Mouse (Mus musculus): ENCODE results near the gene Nepro.

The Nepro gene

GRCm38 (mm10) chr16:44724083-44724787 is at the start of gene Nepro:
Gene Nepro, plus strand, starts transcription at chr16:44724301.
- DNase-seq, result peak; percentile 95

GRCm38 (mm10) chr16:44676357-44676756 is 47.7 kb upstream of the Nepro start:
- DNase-seq, result no peak

- no peak for DNase-seq
These were observed 45.0 kb upstream of the Nepro start for GRCm38 (mm10) chr16:44679082-44679481.

- DNase-seq, result no peak
These were observed 44.6 kb upstream of the Nepro start for GRCm38 (mm10) chr16:44679503-44679971.

GRCm38 (mm10) chr16:44680756-44681498 is 43.2 kb upstream of the Nepro start:
- DNase-seq, result peak; percentile 42

GRCm38 (mm10) chr16:44684646-44685045 is 39.5 kb upstream of the Nepro start:
- no peak for DNase-seq

- no peak for DNase-seq
These were observed 38.7 kb upstream of the Nepro start for GRCm38 (mm10) chr16:44685401-44685800.

GRCm38 (mm10) chr16:44686991-44687718 is 36.9 kb upstream of the Nepro start:
- DNase-seq, result no peak

- no peak for DNase-seq
These were observed 36.2 kb upstream of the Nepro start for GRCm38 (mm10) chr16:44687719-44688420.

- no peak for DNase-seq
These were observed 35.6 kb upstream of the Nepro start for GRCm38 (mm10) chr16:44688507-44688906.

- no peak for DNase-seq
These were observed 33.6 kb upstream of the Nepro start for GRCm38 (mm10) chr16:44690501-44690900.

GRCm38 (mm10) chr16:44691066-44691465 is 33.0 kb upstream of the Nepro start:
- no peak for DNase-seq

- peak; percentile 71 for DNase-seq
These were observed 32.5 kb upstream of the Nepro start for GRCm38 (mm10) chr16:44691561-44692141.

GRCm38 (mm10) chr16:44692541-44692940 is 31.6 kb upstream of the Nepro start:
- DNase-seq, result no peak

- DNase-seq, result no peak
These were observed 30.4 kb upstream of the Nepro start for GRCm38 (mm10) chr16:44693695-44694094.

GRCm38 (mm10) chr16:44695214-44695858 is 28.8 kb upstream of the Nepro start:
- DNase-seq, result no peak

- DNase-seq, result peak; percentile 67
These were observed 28.1 kb upstream of the Nepro start for GRCm38 (mm10) chr16:44695859-44696620.

GRCm38 (mm10) chr16:44697473-44698205 is 26.5 kb upstream of the Nepro start:
- DNase-seq, result no peak

GRCm38 (mm10) chr16:44701155-44701554 is 22.9 kb upstream of the Nepro start:
- DNase-seq, result no peak

- DNase-seq, result no peak
These were observed 21.8 kb upstream of the Nepro start for GRCm38 (mm10) chr16:44702272-44702671.

Measured in lung, postnatal 36 days (tissue).